Mouse (Mus musculus) gastrocnemius, adult 2 months (tissue): ENCODE data around the gene Vstm2b. TPM values are rescaled to one million over a fixed set of nuclear protein-coding genes. Genes with fewer than 3 reads are reported as not detected.

Source experiments
- DNase-seq: peaks from one replicate; pipeline ENCODE4 v3.0.0; 2022
- H3K27ac ChIP-seq: fragments of 200-600 bp; 2 replicates; pipeline ENCODE4 v1.8.1; 2022; ENCODE audit warnings: mild to moderate bottlenecking
- H3K4me3 ChIP-seq: fragments of 200-600 bp; 2 replicates; pipeline ENCODE4 v1.8.1; 2022; ENCODE audit warnings: mild to moderate bottlenecking, moderate library complexity
- CTCF ChIP-seq: fragments of 200-600 bp; IDR thresholded peaks from 2 replicates; pipeline ENCODE4 v1.8.1; 2022; ENCODE audit warnings: antibody characterized with exemption, mild to moderate bottlenecking, moderate library complexity
- intact Hi-C: fragments of 180-260 bp; cut with DNase I; formaldehyde crosslinking; loops from one replicate; pipeline ENCODE4 v1.15.1; 2025
- total RNA-seq, 2 experiments: library from RNA; stranded (reverse); gene quantifications; 2 replicates each; pipeline ENCODE4 v1.2.3; 2021

Vstm2b gene
- total RNA-seq, 2 experiments from 2014 or later: 0.18 to 0.31 TPM

GRCm38 (mm10) chr7:40920118-40920517 lies 22.0 kb downstream of the Vstm2b start:
- DNase-seq: no peak
- intact Hi-C loops: no loop called here
- no peak for TF ChIP-seq CTCF
- Histone ChIP-seq H3K27ac (no peak overlapping the region), H3K4me3 (no peak overlapping the region)

GRCm38 (mm10) chr7:40921281-40921680 lies 23.2 kb downstream of the Vstm2b start:
- DNase-seq: no peak
- Histone ChIP-seq H3K27ac (no peak overlapping the region), H3K4me3 (no peak overlapping the region)
- intact Hi-C loops: no loop called here
- TF ChIP-seq CTCF: no peak

- Histone ChIP-seq H3K4me3 (no peak overlapping the region), H3K27ac (no peak overlapping the region)
- intact Hi-C loops: no loop called here
- DNase-seq: no peak
- no peak for TF ChIP-seq CTCF
Observed at GRCm38 (mm10) chr7:40922871-40923270, 24.7 kb downstream of the Vstm2b start.

GRCm38 (mm10) chr7:40928391-40928790 lies 30.3 kb downstream of the Vstm2b start:
- no peak for TF ChIP-seq CTCF
- intact Hi-C loops: no loop called here
- H3K4me3 ChIP-seq: no peak overlapping the region
- no peak overlapping the region for H3K27ac ChIP-seq
- DNase-seq: peak; percentile 29

GRCm38 (mm10) chr7:40936617-40937212 lies 38.6 kb downstream of the Vstm2b start:
- intact Hi-C loops: no loop called here
- Histone ChIP-seq H3K4me3 (no peak overlapping the region), H3K27ac (no peak overlapping the region)
- no peak for DNase-seq
- TF ChIP-seq CTCF: no peak

- TF ChIP-seq CTCF: no peak
- H3K27ac ChIP-seq: no peak overlapping the region
- no peak for DNase-seq
- intact Hi-C loops: no loop called here
- H3K4me3 ChIP-seq: no peak overlapping the region
Observed at GRCm38 (mm10) chr7:40939371-40939770, 41.2 kb downstream of the Vstm2b start.

GRCm38 (mm10) chr7:40942233-40942935 lies 44.3 kb downstream of the Vstm2b start:
- TF ChIP-seq CTCF: peak; percentile 49
- DNase-seq: no peak
- intact Hi-C loops: no loop called here
- Histone ChIP-seq H3K27ac (no peak overlapping the region), H3K4me3 (no peak overlapping the region)

Other genes with a start within 250 kb of the Vstm2b start
- gene 4930433I11Rik, start 89.2 kb downstream of the Vstm2b start, total RNA-seq: not detected
- not detected for gene Gm4884, start 134.4 kb downstream of the Vstm2b start, total RNA-seq